Mouse (Mus musculus): Measurements from ENCODE around the gene Ap2a1.

The Ap2a1 gene

GRCm38 (mm10) chr7:44868465-44868864 is 60.8 kb downstream of the Ap2a1 start:
- in situ Hi-C loops (cut with MboI, MseI): no loop called here

GRCm38 (mm10) chr7:44867802-44868201 is 61.5 kb downstream of the Ap2a1 start:
- in situ Hi-C loops (cut with MboI, MseI): no loop called here

- in situ Hi-C loops (cut with MboI, MseI): no loop called here
These were observed 62.1 kb downstream of the Ap2a1 start for GRCm38 (mm10) chr7:44867010-44867702.

- in situ Hi-C loops (cut with MboI, MseI): no loop called here
These were observed 62.9 kb downstream of the Ap2a1 start for GRCm38 (mm10) chr7:44866276-44867009.

DNA sequence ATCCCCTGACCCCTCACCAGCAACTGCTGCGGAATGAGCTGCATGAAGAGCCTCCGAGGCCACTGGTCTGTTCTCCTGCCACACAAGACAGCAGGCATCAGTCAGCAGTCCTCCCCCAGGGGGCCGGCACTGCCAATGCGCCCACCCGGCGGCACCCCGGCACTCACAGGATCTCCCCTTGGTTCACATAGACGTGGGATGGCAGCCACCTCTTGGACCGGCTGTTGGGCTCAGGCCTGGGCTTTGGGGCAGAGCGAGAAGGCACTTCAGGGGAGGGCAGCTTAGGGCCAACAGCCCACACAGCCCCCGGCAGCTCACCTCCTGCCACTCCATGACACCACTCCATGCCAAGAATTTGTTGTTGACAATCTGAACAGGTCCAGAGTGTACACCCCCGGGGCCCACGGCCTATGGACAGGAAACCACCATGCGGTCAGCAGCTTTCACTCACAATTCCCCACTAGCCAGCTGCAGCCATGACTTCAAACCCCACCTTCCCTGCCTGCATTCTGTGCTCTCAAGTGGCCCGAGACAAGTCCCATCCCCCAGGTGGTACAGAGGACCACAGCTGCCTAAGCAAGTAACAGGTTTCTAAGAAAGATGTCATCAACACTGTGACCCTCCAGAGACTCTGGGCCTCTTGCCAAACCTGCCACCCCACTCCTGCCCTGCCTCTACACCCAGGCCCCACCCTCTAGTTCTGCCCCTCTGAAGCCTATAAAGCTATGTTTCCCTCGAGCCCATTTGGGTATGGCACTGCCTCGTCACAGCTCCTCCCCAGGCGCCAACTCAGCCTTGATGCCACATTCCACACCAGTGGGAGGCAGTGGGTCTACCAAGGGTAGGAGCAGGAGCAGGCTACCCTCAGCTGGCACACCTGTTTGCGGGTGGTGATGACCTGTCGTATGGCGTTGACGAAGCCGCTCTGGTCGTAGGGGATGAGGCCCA is 64.4 kb downstream of the Ap2a1 start:
- in situ Hi-C loops (cut with MboI, MseI): no loop called here

- in situ Hi-C loops (cut with MboI, MseI): no loop called here
These were observed 65.3 kb downstream of the Ap2a1 start for GRCm38 (mm10) chr7:44863982-44864494.

- in situ Hi-C loops (cut with MboI, MseI): no loop called here
These were observed 66.1 kb downstream of the Ap2a1 start for GRCm38 (mm10) chr7:44863210-44863609.

- in situ Hi-C loops (cut with MboI, MseI): no loop called here
These were observed 66.9 kb downstream of the Ap2a1 start for GRCm38 (mm10) chr7:44862434-44862833.

GRCm38 (mm10) chr7:44861429-44861816 is 67.9 kb downstream of the Ap2a1 start:
- in situ Hi-C loops (cut with MboI, MseI): no loop called here

- in situ Hi-C loops (cut with MboI, MseI): no loop called here
These were observed 68.5 kb downstream of the Ap2a1 start for GRCm38 (mm10) chr7:44860576-44861428.

DNA sequence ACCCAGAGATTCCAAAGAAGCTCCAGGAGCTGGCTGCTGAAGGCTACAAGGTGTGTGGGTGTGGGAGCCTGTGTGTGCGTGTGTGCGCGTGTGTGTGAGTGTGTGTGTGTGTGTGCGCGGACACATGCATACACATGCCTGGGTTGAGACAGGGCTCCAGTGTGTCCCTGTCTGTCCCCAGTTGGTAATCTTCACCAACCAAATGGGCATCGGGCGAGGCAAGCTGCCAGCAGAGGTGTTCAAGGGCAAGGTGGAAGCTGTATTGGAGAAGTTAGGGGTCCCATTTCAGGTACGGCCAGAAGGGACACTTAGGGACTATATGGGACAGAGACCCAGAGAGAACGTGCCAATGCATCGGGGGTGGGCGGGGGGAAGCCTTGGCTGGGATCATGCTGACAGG is 69.4 kb downstream of the Ap2a1 start:
- in situ Hi-C loops (cut with MboI, MseI): no loop called here

DNA sequence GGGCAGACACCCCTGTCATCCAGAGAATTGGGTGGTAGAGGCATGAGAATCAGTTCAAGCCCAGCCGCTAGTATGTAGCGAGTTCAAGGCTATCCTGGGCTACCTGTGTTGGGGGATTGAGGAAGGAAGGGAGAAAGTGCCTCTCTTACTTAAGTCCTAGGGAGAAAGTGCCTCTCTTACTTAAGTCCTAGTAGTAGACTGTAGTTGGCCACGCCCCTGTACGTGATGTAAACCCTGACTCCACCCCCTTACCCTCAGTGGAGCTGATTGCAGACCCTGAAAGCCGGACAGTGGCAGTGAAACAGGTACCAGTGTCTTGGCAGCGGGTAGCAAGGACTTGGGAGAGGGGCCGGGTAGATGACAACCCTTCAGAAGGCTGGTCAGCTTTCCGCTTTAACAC is 71.4 kb downstream of the Ap2a1 start:
- in situ Hi-C loops (cut with MboI, MseI): no loop called here

DNA sequence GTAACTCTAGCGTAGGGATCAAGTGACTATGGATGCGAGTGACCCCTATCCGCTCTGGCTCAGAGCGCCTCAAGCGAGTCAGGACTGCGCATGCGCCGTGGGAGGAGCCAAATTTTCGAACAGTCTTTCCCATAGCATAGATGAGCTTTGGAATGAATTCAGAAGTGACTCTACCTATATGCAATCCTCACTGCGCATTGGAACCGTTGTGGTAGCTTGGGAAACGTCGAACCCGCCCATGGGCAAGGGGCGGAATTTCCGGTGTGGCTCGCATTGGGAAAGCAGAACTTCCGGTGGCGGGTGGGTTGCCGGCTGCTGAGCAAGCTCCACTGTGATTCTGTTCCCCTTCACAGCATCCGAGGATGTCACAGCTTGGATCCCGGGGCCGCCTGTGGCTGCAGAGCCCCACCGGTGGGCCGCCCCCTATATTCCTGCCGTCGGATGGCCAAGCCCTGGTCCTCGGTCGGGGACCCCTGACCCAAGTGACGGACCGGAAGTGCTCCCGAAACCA is 72.2 kb downstream of the Ap2a1 start, which contains the start of gene Pnkp:
Pnkp (plus strand) TSS at position 98 of the 511 bp plus-strand sequence.
- in situ Hi-C loops (cut with MboI, MseI): no loop called here

DNA sequence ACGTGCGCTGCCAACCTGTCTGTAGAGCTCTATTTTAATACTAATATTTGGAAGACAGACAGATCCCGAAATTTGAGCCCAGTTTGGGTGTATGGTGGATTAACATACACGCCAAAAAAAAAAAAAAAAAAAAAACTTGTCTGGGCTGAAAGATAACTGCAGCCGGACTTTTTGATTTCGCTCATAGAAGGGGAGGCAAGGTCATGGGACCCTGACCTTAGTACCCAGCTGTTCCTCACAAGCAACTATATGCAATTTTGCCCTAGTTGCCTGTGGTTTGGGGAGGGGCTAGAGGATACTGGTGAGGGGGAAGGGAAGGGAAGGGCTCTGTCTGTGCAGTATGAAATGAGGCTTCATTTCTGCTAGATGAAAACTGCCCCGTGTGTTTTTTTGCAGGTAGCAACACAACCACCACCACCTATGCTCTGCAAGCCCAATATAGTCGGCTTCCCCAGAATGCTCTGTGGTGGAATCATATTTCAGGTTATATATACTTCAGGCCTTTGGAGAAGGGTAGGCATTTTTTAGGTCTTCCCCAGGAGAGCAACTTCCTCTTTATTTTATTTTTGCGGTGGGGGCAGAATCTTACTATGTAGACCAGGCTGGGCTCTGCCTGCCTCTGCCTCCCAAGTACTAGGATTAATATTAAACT is 72.9 kb downstream of the Ap2a1 start:
- in situ Hi-C loops (cut with MboI, MseI): no loop called here

DNA sequence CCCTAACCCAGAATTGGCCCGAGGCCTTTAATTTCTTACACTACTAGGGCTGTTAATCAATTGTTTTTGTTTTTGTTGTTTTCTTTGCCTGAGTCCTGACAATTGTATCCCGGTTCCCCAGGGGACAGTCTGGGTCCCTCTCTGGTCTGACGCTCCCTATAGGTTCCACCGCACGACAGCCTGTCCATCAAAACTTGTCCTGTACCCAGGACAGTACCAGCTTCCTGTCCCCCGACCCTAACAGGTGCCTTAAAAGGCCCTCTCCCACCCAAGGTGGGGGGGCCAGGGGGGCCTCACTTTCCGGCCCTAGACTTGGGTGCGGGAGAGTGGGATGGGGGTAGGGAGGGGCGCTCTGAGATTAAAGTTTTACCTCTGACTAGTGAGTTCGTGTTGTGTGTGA is 74.3 kb downstream of the Ap2a1 start:
- in situ Hi-C loops (cut with MboI, MseI): no loop called here

- in situ Hi-C loops (cut with MboI, MseI): no loop called here
These were observed 74.8 kb downstream of the Ap2a1 start for GRCm38 (mm10) chr7:44854356-44855031.

- in situ Hi-C loops (cut with MboI, MseI): no loop called here
These were observed 75.5 kb downstream of the Ap2a1 start for GRCm38 (mm10) chr7:44853596-44854355.

DNA sequence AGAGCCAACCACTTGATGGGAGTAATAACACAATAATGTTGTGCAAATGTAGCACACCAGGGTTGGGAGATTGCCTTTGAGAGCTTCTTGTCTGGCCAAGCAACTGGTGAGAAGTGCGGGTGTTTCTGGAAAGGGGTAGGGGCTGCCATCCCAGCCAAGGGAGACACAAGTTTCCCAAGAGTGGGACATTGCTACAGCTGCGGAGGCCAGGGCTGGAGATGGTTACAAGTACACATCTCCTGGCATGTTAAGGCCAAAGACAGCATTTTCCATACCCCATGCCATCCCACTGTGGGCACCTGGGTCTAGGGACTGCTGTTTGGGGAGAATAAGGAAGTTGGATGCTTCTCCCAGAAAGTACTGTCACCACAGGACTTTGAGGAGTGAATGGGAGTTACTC is 76.2 kb downstream of the Ap2a1 start:
- in situ Hi-C loops (cut with MboI, MseI): no loop called here
